8 mouse cellular contexts compared by ENCODE assay signal in genomic region chr8:124643540-124644339, GRCm38 (mm10). TPM values are rescaled to one million over a fixed set of nuclear protein-coding genes. Genes with fewer than 3 reads are reported as not detected.
DNase-seq lines count a peak whose midpoint lies in the region; ATAC-seq lines count a peak whose summit lies in the region.

No protein-coding gene starts in this region.

- peaks cover 34% of the 10 kb centered on the region for H3K4me1 ChIP-seq in kidney, embryonic 15.5 days
- H3K4me1 ChIP-seq in lung, embryonic 16.5 days (replicated peaks; ENCODE audit: control insufficient read depth, insufficient read depth, low read length) = peaks cover 37% of the 10 kb centered on the region

- no peak overlapping the region for H3K4me3 ChIP-seq in kidney, embryonic 15.5 days (replicated peaks)
- no peak overlapping the region for H3K4me3 ChIP-seq in lung, embryonic 16.5 days (ENCODE audit: low read length)

- DNase-seq in cerebellum, postnatal 10 days = peak; percentile 45 to 53
- peak; percentile 50 for DNase-seq in adrenal gland, postnatal 25 days
- DNase-seq in heart, adult 9 months (ENCODE audit: low spot score in 2 of 2) = peak; percentile 78 to 83
- DNase-seq in right cerebral cortex, postnatal 4 days = peak; percentile 56
- DNase-seq in cerebellum, adult 9-10 months = no peak

- H3K27ac ChIP-seq in kidney, embryonic 15.5 days = peak overlapping the region; percentile 84
- H3K27ac ChIP-seq in lung, embryonic 16.5 days (ENCODE audit: low read length) = peak overlapping the region; percentile 95

- peaks cover 26% of the 10 kb centered on the region for H3K36me3 ChIP-seq in kidney, embryonic 15.5 days
- H3K36me3 ChIP-seq in lung, embryonic 16.5 days (ENCODE audit: control insufficient read depth, insufficient read depth, low read length) = peaks cover 8% of the 10 kb centered on the region

- H3K27me3 ChIP-seq in kidney, embryonic 15.5 days = no peaks in the 10 kb centered on the region
- no peaks in the 10 kb centered on the region for H3K27me3 ChIP-seq in lung, embryonic 16.5 days (ENCODE audit: control insufficient read depth, insufficient read depth, low read depth, low read length)

- no peaks in the 10 kb centered on the region; the same call in 1 of the 2 replicates for H3K9me3 ChIP-seq in kidney, embryonic 15.5 days (replicated peaks)
- H3K9me3 ChIP-seq in lung, embryonic 16.5 days (ENCODE audit: control insufficient read depth, low read length) = 0 out of 2 replicates have a peak, but pooled peaks cover 3% of the 10 kb centered on the region

- H3K4me2 ChIP-seq in kidney, embryonic 15.5 days = peak overlapping the region; percentile 22
- H3K4me2 ChIP-seq in lung, embryonic 16.5 days (ENCODE audit: low read depth, low read length) = peak overlapping the region; percentile 16

- 38% methylated on average over 18 of the region's 18 CpGs for WGBS in kidney, embryonic 15.5 days
- 28% methylated on average over 18 of the region's 18 CpGs for WGBS in lung, embryonic 16.5 days

- ATAC-seq in cerebellum, adult (ENCODE audit: insufficient number of reproducible peaks, low FRiP score, low TSS enrichment) = no peak
- peak; percentile 69 for ATAC-seq in kidney, embryonic 15.5 days (replicated peaks; ENCODE audit: low FRiP score)
- peak; percentile 90 for ATAC-seq in lung, embryonic 16.5 days (ENCODE audit: low read depth)

- no peak overlapping the region for H3K9ac ChIP-seq in kidney, embryonic 15.5 days
- peak overlapping the region; percentile 47; the same call in 1 of the 2 replicates for H3K9ac ChIP-seq in lung, embryonic 16.5 days (ENCODE audit: low read length)

RNA-seq across cellular contexts. Expression of gene 2310022B05Rik, which starts 19.4 kb away (rescaled TPM):
- 41.0 and 46.1 TPM in 2 replicates for total RNA-seq in adrenal gland, postnatal 25 days (2021)
- 28.4 and 32.3 TPM in 2 replicates for polyA plus RNA-seq in kidney, embryonic 15.5 days (2015; fragmentation: Nextera tagmentation; extraction: Ambion mirVana)
- 26.3 and 30.1 TPM in 2 replicates for polyA plus RNA-seq in lung, embryonic 16.5 days (2015; fragmentation: Nextera tagmentation; extraction: Ambion mirVana)
